ENCODE assay signal across 20 mouse cellular contexts in genomic region chr6:118049776-118050175, GRCm38 (mm10). TPM values are rescaled to one million over a fixed set of nuclear protein-coding genes. Genes with fewer than 3 reads are reported as not detected.
"Had no signal": no experiment of that assay in that cellular context is flagged by ENCODE, and none has a peak within 500 bp of the region (broad histone marks: within the 10 kb centered on the region; RNA-seq: fewer than 3 reads in every experiment).

No protein-coding gene starts in this region.

- H3K27me3 ChIP-seq: lung, embryonic 15.5 days; midbrain, embryonic 12.5 days; neural tube, embryonic 13.5 days; neural tube, embryonic 15.5 days had no signal

- DNase-seq: liver, postnatal 0 days; lung, adult 2 months; lung, postnatal 4 days; midbrain, embryonic 14.5 days; retina, postnatal 1 day; right cerebral cortex, adult 18-20 months; right cerebral cortex, postnatal 25 days; right cerebral cortex, postnatal 4 days; spleen, adult 18-20 months; thymus, adult 2 months; thymus, postnatal 36 days had no signal

- H3K27ac ChIP-seq: lung, embryonic 15.5 days; midbrain, embryonic 10.5 days; midbrain, embryonic 12.5 days; neural tube, embryonic 13.5 days; neural tube, embryonic 15.5 days had no signal

- H3K4me3 ChIP-seq: lung, embryonic 15.5 days; midbrain, embryonic 10.5 days; midbrain, embryonic 12.5 days; myocyte; neural tube, embryonic 13.5 days; neural tube, embryonic 15.5 days had no signal

- H3K9ac ChIP-seq: liver, postnatal 0 days; lung, embryonic 15.5 days; midbrain, embryonic 12.5 days; neural tube, embryonic 13.5 days; neural tube, embryonic 15.5 days had no signal

- H3K4me2 ChIP-seq: lung, embryonic 15.5 days; midbrain, embryonic 12.5 days; neural tube, embryonic 13.5 days; neural tube, embryonic 15.5 days had no signal

- H3K4me1 ChIP-seq: midbrain, embryonic 12.5 days; neural tube, embryonic 13.5 days; neural tube, embryonic 15.5 days had no signal

- ATAC-seq: liver, postnatal 0 days; lung, postnatal 0 days; midbrain, embryonic 16.5 days had no signal

- H3K9me3 ChIP-seq: lung, embryonic 15.5 days; midbrain, embryonic 10.5 days; midbrain, embryonic 12.5 days; neural tube, embryonic 13.5 days; neural tube, embryonic 15.5 days had no signal

- H3K36me3 ChIP-seq: lung, embryonic 15.5 days; midbrain, embryonic 10.5 days; midbrain, embryonic 12.5 days; neural tube, embryonic 13.5 days; neural tube, embryonic 15.5 days had no signal

RNA-seq across cellular contexts. Expression of gene Rasgef1a, which starts 38.5 kb away (rescaled TPM):
- total RNA-seq: megakaryocyte-erythroid progenitor cell, adult 5-6 weeks had no signal
